Mouse (Mus musculus) CD4-positive, CD25-positive, alpha-beta regulatory T cell, adult 2 months (primary cell): ENCODE measurements around the gene Cacul1.
"Not testable (repeated sequence)": the region's sequence is repeated elsewhere in the genome, so short reads cannot be mapped to it uniquely, and the experiment has no call there.

Experiments used
- DNase-seq: peaks from one replicate; pipeline ENCODE4 v3.0.0-alpha.2; 2012; ENCODE audit warnings: low read depth, low spot score

Cacul1 gene

GRCm38 (mm10) chr19:60580582-60581339 lies at the start of gene Cacul1:
Gene Cacul1, minus strand, starts transcription at chr19:60581025.
- peak; percentile 97 for DNase-seq

DNA sequence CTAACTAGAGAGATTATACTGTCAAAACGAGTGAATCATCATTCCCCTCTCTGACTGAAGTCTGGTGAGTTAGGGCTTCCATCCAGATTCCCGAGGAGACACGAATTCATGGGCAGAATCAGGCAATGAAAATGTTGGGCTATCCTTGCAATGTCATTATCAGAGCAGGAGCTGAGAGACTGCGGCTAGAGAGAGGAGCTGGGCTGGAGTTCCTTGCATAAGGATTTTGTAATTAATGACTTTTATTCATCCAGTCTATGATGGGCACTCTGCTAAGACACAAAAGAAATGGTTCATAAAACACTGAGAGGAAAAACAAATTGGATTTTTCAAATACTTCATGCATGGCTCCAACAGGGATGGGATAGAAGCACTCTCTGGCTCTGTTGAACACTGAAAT lies 38.6 kb upstream of the Cacul1 start:
- no peak for DNase-seq

DNA sequence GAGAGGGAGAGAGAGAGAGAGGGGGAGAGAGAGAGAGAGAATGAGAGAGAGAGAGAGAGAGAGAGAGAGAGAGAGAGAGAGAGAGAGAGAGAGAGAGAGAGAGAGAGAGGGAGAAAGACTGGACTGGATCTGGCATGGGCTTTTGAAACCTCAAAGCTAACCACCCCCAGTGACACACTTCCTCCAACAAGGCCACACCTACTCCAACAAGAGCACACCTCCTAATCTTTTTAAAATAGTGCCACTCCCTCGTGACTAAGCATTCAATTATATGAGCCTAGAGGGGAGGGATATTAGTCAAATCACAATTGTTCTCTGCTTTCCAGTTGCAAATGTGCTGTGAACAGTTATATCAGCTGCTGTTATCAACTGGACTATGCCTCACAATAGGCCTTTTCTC lies 36.2 kb upstream of the Cacul1 start:
- DNase-seq: no peak

GRCm38 (mm10) chr19:60615470-60616200 lies 34.8 kb upstream of the Cacul1 start:
- no peak for DNase-seq

GRCm38 (mm10) chr19:60611525-60612215 lies 30.8 kb upstream of the Cacul1 start:
- peak; percentile 29 for DNase-seq

- peak; percentile 64 for DNase-seq
Measured at GRCm38 (mm10) chr19:60608766-60609165, 27.9 kb upstream of the Cacul1 start.

DNA sequence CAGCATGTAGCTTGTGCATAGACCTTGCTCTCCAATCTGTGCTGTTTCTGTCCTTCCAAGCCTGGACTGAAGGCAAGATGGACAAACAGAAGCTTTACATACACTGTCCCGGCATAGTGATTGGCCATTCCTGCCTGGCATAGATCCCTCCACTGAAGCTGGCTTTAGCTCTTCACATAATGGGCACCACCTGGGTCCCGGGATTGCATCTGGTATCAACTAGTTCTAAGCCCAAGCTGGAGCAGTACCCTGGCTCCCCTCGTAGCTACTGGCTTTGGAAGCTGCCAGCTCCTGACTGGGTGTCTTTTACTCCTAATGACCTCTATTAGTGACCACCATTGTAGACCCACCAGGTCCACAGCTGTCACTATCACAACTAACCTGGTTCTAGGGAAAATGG lies 22.8 kb upstream of the Cacul1 start:
- DNase-seq: no peak

- not testable (repeated sequence) for DNase-seq
Measured at GRCm38 (mm10) chr19:60602066-60602465, 21.2 kb upstream of the Cacul1 start.

GRCm38 (mm10) chr19:60598025-60598697 lies 17.3 kb upstream of the Cacul1 start:
- DNase-seq: no peak

GRCm38 (mm10) chr19:60589646-60590045 lies 8.8 kb upstream of the Cacul1 start:
- DNase-seq: no peak

DNA sequence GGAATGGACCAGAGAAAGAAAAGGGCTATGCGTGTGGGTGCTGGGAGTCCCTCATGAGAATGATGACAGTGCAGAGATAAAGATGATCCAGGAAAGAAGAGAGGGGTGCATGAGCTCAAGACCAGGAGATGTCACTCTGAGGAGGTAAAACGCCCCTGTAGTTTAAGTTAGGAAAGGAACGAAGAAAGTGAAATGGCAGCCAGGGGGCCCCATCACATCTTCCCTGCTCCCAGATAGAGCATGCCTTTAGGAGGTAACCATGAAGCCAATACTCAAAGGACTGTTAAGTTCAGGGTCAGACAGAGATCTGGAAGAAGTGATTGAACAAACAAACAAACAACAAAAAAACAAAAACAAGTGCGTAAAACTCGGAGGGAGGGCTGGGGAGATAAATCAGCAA lies 5.8 kb upstream of the Cacul1 start:
- no peak for DNase-seq

DNA sequence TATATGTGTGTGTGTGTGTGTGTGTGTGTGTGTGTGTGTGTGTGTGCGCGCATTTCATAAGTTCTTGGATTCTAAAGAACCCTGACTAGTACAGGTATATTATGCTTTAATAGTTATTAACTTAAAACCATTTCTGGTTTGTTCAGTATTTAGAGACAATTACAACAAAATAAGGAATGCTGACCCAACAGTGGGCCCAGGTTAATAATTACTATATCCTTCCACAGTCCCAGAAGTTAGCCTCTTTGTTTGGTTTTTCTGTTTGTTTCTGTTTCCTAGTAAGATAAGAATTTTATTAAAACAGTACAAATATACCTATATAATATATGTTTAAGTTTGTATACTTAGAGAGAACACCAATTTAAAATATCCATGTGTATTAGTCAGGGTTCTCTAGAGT lies 2.4 kb upstream of the Cacul1 start:
- no peak for DNase-seq

GRCm38 (mm10) chr19:60581377-60582290 lies 809 bp upstream of the Cacul1 start:
- no peak for DNase-seq

DNA sequence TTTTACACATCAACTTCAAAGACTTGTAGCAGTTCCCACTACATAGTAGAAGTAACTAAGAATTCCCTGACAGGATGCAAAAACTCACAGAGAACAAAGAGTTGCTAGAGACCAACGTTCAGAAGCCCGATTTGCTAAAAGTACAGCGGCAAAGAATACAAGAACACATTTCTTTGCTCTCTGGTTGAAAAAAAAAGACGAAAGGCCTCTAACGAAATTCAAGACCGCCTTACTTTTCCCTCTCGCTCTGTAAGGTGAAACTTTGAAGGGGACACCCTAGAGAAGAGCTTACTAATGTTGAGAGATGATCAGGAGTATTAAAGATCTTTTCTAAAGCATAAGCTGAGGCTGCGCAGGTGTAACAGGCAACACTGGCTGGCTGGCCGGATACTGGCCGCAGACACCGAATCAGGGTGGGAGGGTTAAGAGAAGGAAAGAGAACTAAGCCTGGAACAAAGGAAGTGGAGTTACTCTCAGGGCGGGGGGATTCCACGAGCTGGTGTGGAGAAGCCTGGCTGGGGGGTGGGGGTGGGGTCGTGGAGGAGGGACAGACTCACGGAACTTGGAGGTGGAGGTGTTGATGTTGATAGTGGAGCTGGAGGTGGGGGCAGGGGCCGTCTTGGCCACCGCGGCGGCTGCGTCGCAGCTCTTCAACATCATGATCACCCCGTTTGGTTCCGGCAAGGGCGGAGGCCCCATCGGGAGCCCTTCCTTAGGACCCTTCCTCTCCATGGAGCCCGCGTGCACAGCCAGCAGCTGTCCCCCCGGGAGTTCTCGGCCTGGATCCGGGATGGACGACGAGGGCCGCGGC lies 849 bp downstream of the Cacul1 start:
- peak; percentile 65 for DNase-seq

DNA sequence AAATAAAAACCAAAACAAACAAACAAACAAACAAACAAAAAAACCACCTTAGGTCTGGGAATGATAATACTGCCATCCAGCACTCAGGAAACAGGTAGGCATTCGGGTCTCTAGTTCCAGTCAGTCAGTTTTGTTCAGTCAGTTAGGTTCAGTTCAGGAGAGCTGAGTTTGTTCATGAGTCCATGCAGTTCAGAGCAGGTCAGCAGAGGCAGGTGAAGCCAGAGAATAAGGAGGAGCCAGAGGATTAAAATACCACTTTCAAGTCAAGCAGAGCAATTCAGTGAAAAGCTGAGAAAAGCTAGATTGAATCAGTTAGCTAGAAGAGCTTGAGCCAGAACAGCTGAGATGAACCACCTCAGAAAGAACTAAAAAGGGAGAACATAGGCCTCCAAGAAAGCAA lies 4.1 kb downstream of the Cacul1 start:
- no peak for DNase-seq

DNA sequence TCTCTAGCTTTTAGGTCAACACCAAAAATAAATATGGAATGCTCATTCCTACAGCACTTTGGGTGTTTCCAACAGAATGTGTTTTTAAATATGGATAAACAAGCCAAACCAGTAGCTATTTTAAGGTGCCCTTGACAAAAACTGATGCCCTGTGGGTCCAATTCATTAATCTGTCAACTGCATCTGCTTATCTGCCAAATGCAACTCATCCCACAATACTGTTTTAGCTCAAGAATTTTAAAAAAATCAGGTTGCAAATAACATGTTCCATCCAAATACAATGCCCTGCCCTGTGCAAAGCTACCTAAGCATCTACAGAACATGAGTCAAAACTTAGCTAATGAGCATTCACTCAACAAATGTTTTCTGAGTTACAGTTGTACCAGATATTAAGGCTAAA lies 20.3 kb downstream of the Cacul1 start:
- DNase-seq: no peak

GRCm38 (mm10) chr19:60554866-60555438 lies 25.9 kb downstream of the Cacul1 start:
- DNase-seq: no peak

- DNase-seq: peak; percentile 72
Measured at GRCm38 (mm10) chr19:60553501-60553900, 27.3 kb downstream of the Cacul1 start.

DNA sequence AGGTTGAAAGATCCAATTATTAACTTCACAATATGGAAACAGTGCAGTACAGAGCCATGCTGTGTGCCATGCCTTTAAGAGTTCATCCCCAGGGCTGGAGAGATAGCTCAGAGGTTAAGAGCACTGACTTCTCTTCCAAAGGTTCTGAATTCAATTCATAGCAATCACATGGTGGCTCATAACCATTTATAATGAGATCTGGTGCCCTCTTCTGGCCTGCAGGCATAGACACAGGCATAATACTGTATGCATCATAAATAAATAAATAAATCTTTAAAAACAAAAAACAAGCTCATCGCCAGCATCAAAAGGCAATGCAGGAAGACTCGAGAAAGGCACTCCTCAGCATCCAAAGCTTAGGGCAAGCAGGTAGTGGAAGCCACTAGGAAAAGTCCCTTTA lies 37.5 kb downstream of the Cacul1 start:
- peak; percentile 8 for DNase-seq

- no peak for DNase-seq
Measured at GRCm38 (mm10) chr19:60531897-60532296, 48.9 kb downstream of the Cacul1 start.
